Mouse (Mus musculus) megakaryocyte-erythroid progenitor cell, adult 5-6 weeks (primary cell): ENCODE results near the gene Polr2m. TPM values are rescaled to one million over a fixed set of nuclear protein-coding genes. Genes with fewer than 3 reads are reported as not detected.

Experiments used
- ATAC-seq: replicated peaks from 2 replicates; pipeline ENCODE4 v1.8.0; 2016; ENCODE audit warnings: mild to moderate bottlenecking, inconsistent platforms; ENCODE audit not compliant: severe bottlenecking, poor library complexity, low FRiP score, low TSS enrichment
- total RNA-seq, 2 experiments: library from RNA; stranded (forward) in 1 of 2; stranded (reverse) in 1 of 2; fragments of 200-1000, 215-1000 nt in 1 of 2; fragments of >200 nt in 1 of 2; fragmentation: Nextera tagmentation in 1 of 2; gene quantifications; 2 replicates each; pipeline ENCODE4 v1.2.3; 2014 to 2017

Gene Polr2m
- total RNA-seq, 2 experiments from 2014 or later, result 114 to 142 TPM

- ATAC-seq, result no peak
These were observed 7.1 kb downstream of the Polr2m start for GRCm38 (mm10) chr9:71478596-71478995.

- no peak for ATAC-seq
These were observed 9.1 kb downstream of the Polr2m start for GRCm38 (mm10) chr9:71476601-71477000.

GRCm38 (mm10) chr9:71475536-71475935 is 10.2 kb downstream of the Polr2m start:
- no peak for ATAC-seq

- ATAC-seq, result no peak
These were observed 18.3 kb downstream of the Polr2m start for GRCm38 (mm10) chr9:71467434-71467833.

- 0 out of 2 replicates have a peak, but pooled peaks have one; percentile 55 for ATAC-seq
These were observed 19.6 kb downstream of the Polr2m start for GRCm38 (mm10) chr9:71466111-71466510.

- ATAC-seq, result no peak
These were observed 22.6 kb downstream of the Polr2m start for GRCm38 (mm10) chr9:71463072-71463667.

GRCm38 (mm10) chr9:71456738-71457137 is 29.0 kb downstream of the Polr2m start:
- ATAC-seq, result no peak

- no peak for ATAC-seq
These were observed 31.8 kb downstream of the Polr2m start for GRCm38 (mm10) chr9:71453917-71454316.

GRCm38 (mm10) chr9:71453352-71453751 is 32.4 kb downstream of the Polr2m start:
- ATAC-seq, result no peak

- ATAC-seq, result no peak
These were observed 35.1 kb downstream of the Polr2m start for GRCm38 (mm10) chr9:71450626-71451025.

- ATAC-seq, result no peak
These were observed 38.2 kb downstream of the Polr2m start for GRCm38 (mm10) chr9:71447573-71447972.

- no peak for ATAC-seq
These were observed 40.4 kb downstream of the Polr2m start for GRCm38 (mm10) chr9:71445308-71445707.

- no peak for ATAC-seq
These were observed 47.6 kb downstream of the Polr2m start for GRCm38 (mm10) chr9:71438146-71438545.

Other genes starting within 250 kb of the Polr2m start
- not detected in 2 replicates for gene Myzap, start 106.4 kb upstream of the Polr2m start, total RNA-seq (2014; fragmentation: Nextera tagmentation)
- gene Myzap, start 106.4 kb upstream of the Polr2m start, total RNA-seq (2017), result not detected in 2 replicates